Comparison of ENCODE assay signal across 29 mouse cellular contexts in the genomic region with DNA sequence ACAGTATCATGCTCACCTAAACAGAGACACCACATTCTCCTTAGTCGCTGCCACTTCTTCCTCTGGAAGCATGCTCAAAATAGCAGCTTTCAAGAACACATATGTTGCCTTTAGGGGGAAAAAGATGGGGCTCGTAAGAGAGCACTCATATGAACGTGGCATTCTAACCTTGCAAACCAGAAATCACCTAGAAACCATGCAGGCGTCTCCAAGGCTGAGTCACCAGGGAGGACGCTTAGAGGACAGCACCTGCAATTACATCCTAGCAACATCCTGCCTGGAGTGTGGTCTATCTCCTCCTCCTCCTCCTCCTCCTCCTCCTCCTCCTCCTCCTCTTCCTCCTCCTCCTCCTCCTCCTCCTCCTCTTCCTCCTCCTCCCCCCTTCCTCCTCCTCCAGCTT.
DNase-seq lines count a peak whose midpoint lies in the region; ATAC-seq and TF ChIP-seq lines count a peak whose summit lies in the region.
"Had no signal": no experiment of that assay in that cellular context is flagged by ENCODE, and none has a peak within 500 bp of the region (broad histone marks: within the 10 kb centered on the region; RNA-seq: fewer than 3 reads in every experiment).

No protein-coding gene starts in this region.

- TF ChIP-seq CTCF in layer of hippocampus, adult 2 months (conservative IDR thresholded peaks at IDR 0.05) = peak; percentile 24

- DNase-seq in frontal cortex, adult 2 months (ENCODE audit: extremely low spot score in 1 of 2, low spot score in 1 of 2) = no peak
- DNase-seq in layer of hippocampus, adult 2 months (ENCODE audit: low spot score in 2 of 2) = no peak
- DNase-seq in layer of hippocampus, adult 9-10 months (ENCODE audit: low spot score) = no peak
- DNase-seq in brain, adult 2 months (ENCODE audit: low read depth, low spot score) = peak; percentile 73
- no peak for DNase-seq in adrenal gland, postnatal 14 days
- no peak for DNase-seq in thymus, postnatal 10 days (ENCODE audit: low spot score in 2 of 2)
- DNase-seq: adrenal gland, adult 2 months; adrenal gland, postnatal 25 days; cerebellum, adult 18-20 months; cerebellum, postnatal 10 days; forebrain, postnatal 0 days; gastrocnemius, postnatal 10 days; gastrocnemius, postnatal 36 days; heart, adult 18-20 months; heart, postnatal 10 days; heart, postnatal 36 days; kidney, adult 11 months; kidney, adult 8-10 months had no signal

- no peak overlapping the region for H3K27ac ChIP-seq in layer of hippocampus, adult 2 months
- H3K27ac ChIP-seq: embryonic facial prominence, embryonic 12.5 days; embryonic facial prominence, embryonic 15.5 days; heart, embryonic 15.5 days; hindbrain, embryonic 14.5 days; hindbrain, postnatal 0 days had no signal

- no peak overlapping the region for H3K4me3 ChIP-seq in layer of hippocampus, adult 2 months
- H3K4me3 ChIP-seq: embryonic facial prominence, embryonic 12.5 days; embryonic facial prominence, embryonic 15.5 days; heart, embryonic 12.5 days; heart, embryonic 15.5 days had no signal

- ATAC-seq in frontal cortex, adult (ENCODE audit: low TSS enrichment) = peak; percentile 62; the same call in 1 of the 2 replicates
- 0 out of 2 replicates have a peak, but pooled peaks have one; percentile 35 for ATAC-seq in granulocyte monocyte progenitor cell, adult 5-6 weeks (replicated peaks; ENCODE audit: poor library complexity, severe bottlenecking)
- ATAC-seq: CD4-positive, CD25-positive, alpha-beta regulatory T cell, adult 4 months; forebrain, embryonic 14.5 days; forebrain, postnatal 0 days; hindbrain, postnatal 0 days; inflammation-experienced regulatory T-cells, adult 6 months had no signal
